Mouse (Mus musculus): ENCODE measurements around the gene Gm17359.

- TF ChIP-seq POLR2A (IDR thresholded peaks at IDR 0.05; ENCODE audit: borderline replicate concordance, control insufficient read depth, low read depth, low read length) (no peak), CTCF (IDR thresholded peaks at IDR 0.05; ENCODE audit: control insufficient read depth, insufficient read depth, low read length) (no peak)
Measured at GRCm38 (mm10) chr3:79478880-79479279, 142.4 kb downstream of the Gm17359 start.

Data from bone marrow, adult 2 months (tissue).